Mouse (Mus musculus) layer of hippocampus, adult 2 months (tissue): ENCODE measurements around the gene Plxna2. TPM values are rescaled to one million over a fixed set of nuclear protein-coding genes. Genes with fewer than 3 reads are reported as not detected.

Experiments used
- DNase-seq, 2 experiments: peaks; one replicate each; pipeline ENCODE4 v3.0.0; 2022; ENCODE audit warnings: low spot score in 2 of 2
- H3K27ac ChIP-seq: fragments of 200-600 bp; 2 replicates; pipeline ENCODE4 v1.8.1; 2022
- H3K4me3 ChIP-seq: fragments of 200-600 bp; 2 replicates; pipeline ENCODE4 v1.8.1; 2022; ENCODE audit warnings: mild to moderate bottlenecking
- CTCF ChIP-seq: fragments of 200-600 bp; conservative IDR thresholded peaks from 2 replicates; pipeline ENCODE4 v1.8.1; 2022; ENCODE audit warnings: antibody characterized with exemption, mild to moderate bottlenecking, moderate library complexity
- long read RNA-seq, 2 experiments: library from polyadenylated mRNA; stranded (forward); transcript quantifications; one replicate each; pipeline ENCODE4 v2.0.0; 2021; ENCODE audit warnings: borderline mapping rate in 2 of 2
- total RNA-seq, 2 experiments: library from RNA; stranded (reverse); gene quantifications; 2 replicates each; pipeline ENCODE4 v1.2.3; 2021

Plxna2 gene
- 10 to 100 TPM; 68.1 to 73.2 TPM for total RNA-seq
- long read RNA-seq, experiment 1, full-length matches to known transcripts = 2 of 13 reads
- long read RNA-seq, experiment 1, partial matches to known transcripts = 7 of 13 reads
- long read RNA-seq, experiment 1, other reads (novel, unspliced or antisense) = 4 of 13 reads
- long read RNA-seq, experiment 2, full-length matches to known transcripts = 11 of 29 reads
- long read RNA-seq, experiment 2, partial matches to known transcripts = 14 of 29 reads
- long read RNA-seq, experiment 2, other reads (novel, unspliced or antisense) = 4 of 29 reads

DNA sequence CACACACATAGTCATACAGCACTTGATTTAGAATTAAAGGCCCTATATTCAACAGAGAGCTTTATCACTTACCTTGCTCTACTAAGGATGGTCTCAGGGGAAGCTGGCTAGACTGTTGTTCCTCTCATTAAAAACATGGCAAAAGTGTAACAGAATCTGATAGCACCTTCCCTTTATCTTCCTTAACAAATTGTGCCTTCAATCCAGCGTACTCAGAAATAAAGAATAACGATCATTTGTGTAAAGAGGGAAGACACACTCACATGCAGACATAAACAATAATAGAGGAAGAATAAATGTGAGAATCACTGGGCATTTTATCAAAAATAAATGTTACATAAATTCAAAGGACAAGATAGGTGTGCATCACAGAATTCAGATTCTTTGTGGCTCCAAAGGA is at the start of gene Plxna2:
TSS of gene Plxna2 (plus strand) at position 301 of the 400 bp plus-strand sequence.
- no peak for DNase-seq
- H3K27ac ChIP-seq = peak within 1 kb of the TSS; percentile 95
- TF ChIP-seq CTCF = no peak
- H3K4me3 ChIP-seq = peak within 1 kb of the TSS; percentile 94

DNA sequence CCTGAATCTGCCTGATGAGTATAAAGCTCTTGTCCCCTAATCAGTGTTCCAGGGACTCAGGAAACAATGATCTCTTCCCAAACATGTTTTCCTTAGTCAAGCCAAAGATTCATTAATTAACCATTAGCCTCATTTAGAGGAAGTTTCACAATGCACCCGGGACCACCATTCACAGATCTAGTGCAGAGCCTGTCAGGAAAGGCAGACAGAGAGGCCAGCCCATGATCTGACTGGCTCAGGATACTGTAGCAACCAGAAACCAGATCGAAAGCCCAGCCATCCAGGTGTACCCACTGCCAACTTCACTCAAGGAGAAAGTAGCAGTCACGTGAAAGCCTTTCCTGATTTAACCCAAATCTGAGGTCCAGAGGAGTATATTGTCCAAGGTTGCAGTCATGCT is 44.1 kb upstream of the Plxna2 start:
- no peak overlapping the region for H3K27ac ChIP-seq
- DNase-seq = no peak
- H3K4me3 ChIP-seq = no peak overlapping the region
- TF ChIP-seq CTCF = no peak

DNA sequence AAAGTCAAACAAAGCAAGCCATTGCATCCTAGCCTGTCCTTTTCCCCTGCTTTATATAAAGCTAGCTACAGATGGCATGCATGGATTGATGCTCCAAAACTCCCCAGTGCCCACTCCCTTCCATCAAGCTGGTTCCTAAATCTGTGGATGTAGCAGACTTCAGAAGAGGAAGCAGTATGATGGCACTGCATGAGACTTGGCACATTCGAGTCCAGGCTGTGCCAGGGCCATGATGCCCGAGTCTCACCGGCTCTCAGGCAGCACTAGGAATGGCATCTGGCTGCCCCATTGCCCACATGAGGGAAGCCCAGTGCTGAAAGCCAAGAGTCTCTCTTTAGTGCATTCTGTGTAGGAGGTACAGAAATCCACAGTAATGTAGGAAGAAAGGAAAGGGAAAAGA is 39.7 kb upstream of the Plxna2 start:
- peak; percentile 46 to 47 for DNase-seq
- H3K4me3 ChIP-seq = no peak overlapping the region
- H3K27ac ChIP-seq = peak overlapping the region; percentile 3; the same call in 1 of the 2 replicates
- TF ChIP-seq CTCF = no peak

DNA sequence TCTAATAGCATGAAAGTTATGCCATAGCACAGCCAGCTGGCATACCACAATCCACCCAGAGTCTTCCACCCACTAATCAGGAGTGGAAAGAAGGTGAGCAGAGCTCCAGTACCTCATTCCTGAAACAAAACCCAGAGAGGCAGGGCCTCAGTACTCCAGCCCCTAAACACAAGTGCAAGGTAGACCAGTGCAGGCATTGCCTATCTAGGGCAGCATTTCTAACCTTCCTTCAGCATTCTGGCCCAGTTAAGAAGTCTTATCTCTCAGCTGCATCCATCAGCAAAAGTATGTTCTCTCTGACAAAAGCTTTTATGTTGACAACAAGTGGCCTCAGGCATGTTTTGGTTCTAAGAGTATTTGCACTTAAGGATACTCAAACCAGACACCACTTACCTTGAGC is 37.5 kb upstream of the Plxna2 start:
- peak in 1 of 2 experiments; percentile 4 for DNase-seq
- TF ChIP-seq CTCF = no peak

DNA sequence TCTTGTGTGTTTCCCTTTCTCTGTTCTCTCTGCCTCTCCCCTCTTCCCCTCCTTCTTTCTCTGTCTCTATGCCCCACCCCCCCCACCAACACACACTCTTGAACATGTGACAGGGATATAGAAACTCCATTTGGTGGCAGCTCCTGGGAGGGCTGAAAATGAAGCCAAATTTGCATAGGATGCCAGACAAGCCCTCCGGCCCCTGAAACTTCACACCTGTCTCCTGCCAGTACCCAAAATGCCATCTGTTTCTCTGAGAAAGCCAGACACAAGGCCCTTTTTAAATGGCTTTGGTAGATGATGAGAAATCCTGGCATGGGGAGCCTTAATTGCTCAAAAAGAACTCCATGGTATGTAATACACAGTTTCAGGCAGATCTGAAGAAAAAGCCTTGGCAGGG is 31.3 kb upstream of the Plxna2 start:
- Histone ChIP-seq H3K4me3 (no peak overlapping the region), H3K27ac (no peak overlapping the region)
- DNase-seq = peak in 1 of 2 experiments; percentile 7
- TF ChIP-seq CTCF = no peak

More for the DNA sequence above, 37.5 kb upstream of the Plxna2 start:
- no peak overlapping the region for H3K27ac ChIP-seq
- H3K4me3 ChIP-seq = no peak overlapping the region

DNA sequence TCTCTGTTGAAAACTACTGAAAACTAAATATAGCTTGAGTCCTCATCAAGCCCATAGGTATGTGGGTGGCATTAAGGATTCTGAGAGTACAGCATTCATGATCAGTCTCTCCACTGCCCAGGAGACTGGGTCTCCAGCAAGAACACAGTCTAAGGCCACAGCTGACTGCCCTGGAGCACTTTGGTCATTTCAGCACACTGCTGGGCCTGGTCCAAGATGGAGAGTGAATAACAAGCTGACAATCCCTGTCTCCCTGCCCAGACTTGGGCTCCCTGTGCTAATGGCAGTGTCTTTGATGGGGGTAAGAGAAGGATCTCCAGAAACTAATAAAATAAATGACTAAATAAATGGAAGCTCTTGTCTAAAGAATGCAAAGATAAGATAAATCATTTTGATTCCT is 30.5 kb upstream of the Plxna2 start:
- H3K27ac ChIP-seq = 0 out of 2 replicates have a peak overlapping the region, but pooled peaks have one; percentile 14
- H3K4me3 ChIP-seq = no peak overlapping the region
- peak; percentile 8 to 17 for DNase-seq
- no peak for TF ChIP-seq CTCF

DNA sequence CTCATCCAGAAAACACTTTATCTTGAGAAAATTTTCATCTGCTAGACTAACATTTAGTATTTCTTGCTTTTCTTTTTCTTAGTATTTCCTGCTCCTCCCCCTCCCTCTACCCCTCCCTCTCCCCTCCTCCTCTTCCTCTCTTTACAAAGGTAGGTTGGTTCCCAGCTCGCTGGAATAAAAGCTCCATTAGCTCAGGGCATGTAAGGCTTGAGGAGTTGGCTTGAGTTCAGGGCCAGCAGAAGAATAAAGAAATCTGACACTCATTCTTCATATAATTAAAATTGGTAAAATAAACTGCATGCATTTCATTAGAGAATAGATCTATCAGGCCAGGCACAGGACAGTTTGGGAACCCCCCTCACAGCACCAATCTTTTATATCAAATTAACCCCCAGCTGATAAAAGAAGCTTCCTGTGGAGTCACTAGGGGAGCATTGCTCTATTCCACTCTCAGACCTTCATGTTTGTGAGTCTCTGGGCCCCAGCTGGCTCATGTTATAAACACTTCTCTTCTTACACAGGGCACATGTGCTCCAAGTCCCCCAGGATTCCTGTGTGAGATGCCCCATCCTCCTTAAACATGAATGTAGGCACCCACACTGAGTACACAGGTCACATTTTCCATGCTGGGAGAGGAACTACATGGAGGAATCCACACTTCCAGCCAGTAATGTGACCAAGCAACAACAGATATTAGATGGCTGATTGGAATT is 29.9 kb upstream of the Plxna2 start:
- no peak for TF ChIP-seq CTCF
- Histone ChIP-seq H3K4me3 (no peak overlapping the region), H3K27ac (no peak overlapping the region)
- no peak for DNase-seq

DNA sequence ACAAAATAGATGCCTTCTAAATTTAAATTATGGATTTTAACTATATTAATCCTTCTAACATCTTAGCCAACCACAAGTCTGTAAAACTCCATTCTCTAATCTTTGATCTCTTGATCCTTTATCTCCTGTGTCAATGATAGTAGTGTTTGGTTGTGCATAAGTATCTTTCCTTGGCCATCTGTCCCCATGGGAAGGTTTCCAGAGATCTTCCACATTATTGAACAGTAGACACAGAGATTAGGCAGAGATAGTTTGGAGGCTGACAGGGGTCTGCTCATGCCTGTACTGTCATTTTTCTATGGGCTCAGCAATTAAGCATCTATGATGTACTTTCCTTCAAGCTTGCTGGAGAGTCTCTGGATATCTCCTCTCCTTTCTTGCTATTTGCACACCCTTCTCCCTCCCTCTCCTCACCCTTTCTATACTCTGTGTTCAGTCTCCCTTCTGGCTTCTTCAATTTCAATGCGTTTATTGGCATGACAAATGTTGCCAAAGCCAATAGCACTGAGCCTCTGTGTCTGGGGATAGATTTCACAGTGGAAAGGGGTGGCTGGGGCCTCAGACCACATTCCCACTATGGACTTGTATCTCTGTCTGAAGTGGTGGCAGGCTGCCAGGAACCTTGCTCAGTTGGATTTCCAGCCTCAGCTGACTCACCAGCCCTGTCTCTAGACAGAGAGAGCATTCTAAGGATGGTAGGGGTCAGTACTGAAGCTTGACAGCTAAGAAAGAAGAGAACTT is 29.1 kb upstream of the Plxna2 start:
- peak in 1 of 2 experiments; percentile 3 for DNase-seq
- no peak for TF ChIP-seq CTCF
- Histone ChIP-seq H3K4me3 (no peak overlapping the region), H3K27ac (no peak overlapping the region)

DNA sequence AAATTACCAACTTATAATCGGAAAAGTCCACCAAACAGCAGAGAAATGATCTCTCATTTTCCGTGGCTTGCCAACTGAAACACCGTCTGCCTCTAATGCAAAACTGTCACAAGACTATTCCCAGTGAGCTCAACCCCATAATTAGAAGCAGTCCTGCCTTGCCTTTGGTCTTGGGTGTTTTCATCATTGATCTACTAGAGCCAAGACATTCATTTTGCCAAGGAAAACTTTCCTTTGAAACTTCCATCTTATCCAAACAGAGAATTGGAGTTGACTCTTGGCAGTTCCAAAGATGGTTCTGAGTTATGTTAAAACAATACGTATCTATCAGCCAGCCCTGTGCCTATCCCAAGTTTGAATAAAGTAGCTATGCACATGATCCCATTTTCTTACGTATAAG is 24.9 kb upstream of the Plxna2 start:
- Histone ChIP-seq H3K4me3 (no peak overlapping the region), H3K27ac (no peak overlapping the region)
- TF ChIP-seq CTCF = no peak
- DNase-seq = no peak

DNA sequence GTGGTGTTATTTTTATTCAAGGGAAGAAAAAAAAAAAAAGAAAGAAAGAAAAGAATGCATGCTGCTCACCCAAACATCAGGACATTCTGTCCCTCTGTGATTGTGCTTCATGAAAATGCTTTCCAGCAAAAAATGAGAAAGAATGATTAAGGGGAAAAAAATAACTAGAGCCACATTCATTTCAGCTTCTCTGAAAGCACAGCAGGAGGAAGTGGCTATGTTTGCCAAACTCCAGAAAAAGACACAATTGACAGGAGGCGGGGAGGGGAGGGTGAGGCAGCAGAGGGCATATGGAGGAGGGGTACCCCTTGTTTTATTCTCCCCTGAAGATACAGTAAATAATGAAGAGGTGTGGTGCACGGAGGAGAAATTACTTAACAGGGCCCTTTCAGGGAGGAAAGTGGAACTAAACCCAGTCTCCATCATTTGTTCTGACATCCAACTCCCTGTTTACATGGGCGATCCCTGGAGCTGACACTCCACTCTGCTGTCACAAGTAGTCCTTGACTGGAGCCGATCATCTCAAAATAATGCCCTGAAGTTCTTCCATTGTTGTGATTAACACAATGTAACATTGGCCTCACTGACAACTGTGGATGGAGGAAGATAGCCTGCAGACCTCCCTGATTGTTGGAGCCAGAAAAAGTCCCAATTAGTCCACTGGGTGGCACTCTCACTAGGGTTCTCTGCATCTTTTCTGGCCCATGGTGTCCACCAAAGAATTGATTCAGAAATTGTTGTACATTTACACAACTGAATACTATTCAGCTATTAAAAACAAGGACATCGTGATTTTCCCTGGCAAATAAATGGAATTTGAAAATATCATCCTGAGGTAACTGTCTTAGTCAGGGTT is 10.4 kb upstream of the Plxna2 start:
- peak; percentile 77 for TF ChIP-seq CTCF
- Histone ChIP-seq H3K4me3 (no peak overlapping the region), H3K27ac (peak overlapping the region; percentile 58; the same call in 1 of the 2 replicates)
- no peak for DNase-seq

DNA sequence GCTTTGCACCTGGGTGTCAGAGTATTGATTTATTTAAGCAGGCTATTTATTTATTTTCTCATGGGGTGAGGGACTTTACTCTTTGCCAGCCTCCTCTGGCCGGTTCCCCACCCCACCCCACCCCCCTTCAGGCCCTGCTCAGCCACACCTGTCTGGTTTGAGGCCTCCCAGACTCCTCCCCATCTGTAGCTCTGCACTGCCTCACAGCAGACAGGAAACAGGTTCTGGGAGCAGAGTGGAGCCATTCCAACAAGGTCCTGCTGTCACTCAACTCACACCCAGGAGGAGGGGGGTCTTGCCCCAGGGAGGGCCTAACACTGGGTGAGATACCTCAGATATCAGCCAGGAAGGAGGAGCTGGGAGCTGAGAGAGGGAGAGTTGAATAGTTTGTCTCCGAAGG is 7.5 kb upstream of the Plxna2 start:
- TF ChIP-seq CTCF = no peak
- no peak overlapping the region for H3K4me3 ChIP-seq
- no peak for DNase-seq
- no peak overlapping the region for H3K27ac ChIP-seq

DNA sequence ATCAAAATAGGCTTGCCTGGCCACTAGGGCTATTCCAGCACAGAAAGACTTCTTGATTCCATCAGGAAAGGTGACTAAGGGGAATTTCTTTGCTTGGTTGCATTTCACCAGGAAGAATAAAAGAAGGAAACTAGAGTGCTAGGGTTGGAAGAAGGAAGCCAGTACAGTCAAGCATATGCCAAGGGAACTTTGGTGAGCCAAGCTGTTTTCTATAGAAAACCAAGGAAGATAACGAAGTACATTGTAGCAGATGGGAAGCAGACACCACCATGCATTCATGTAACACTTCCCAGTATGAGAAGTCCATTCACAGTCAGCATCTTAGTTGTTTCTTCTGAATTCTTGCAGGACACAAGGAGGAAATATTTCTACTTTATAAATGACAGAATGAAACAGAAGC is 5.4 kb upstream of the Plxna2 start:
- no peak for TF ChIP-seq CTCF
- Histone ChIP-seq H3K4me3 (no peak overlapping the region), H3K27ac (no peak overlapping the region; the same call in 1 of the 2 replicates)
- no peak for DNase-seq
